ENCODE assay signal across 9 mouse cellular contexts in genomic region chr7:19165656-19166423, GRCm38 (mm10). TPM values are rescaled to one million over a fixed set of nuclear protein-coding genes. Genes with fewer than 3 reads are reported as not detected.
DNase-seq lines count a peak whose midpoint lies in the region; ATAC-seq and TF ChIP-seq lines count a peak whose summit lies in the region.
"Had no signal": no experiment of that assay in that cellular context is flagged by ENCODE, and none has a peak within 500 bp of the region (broad histone marks: within the 10 kb centered on the region; RNA-seq: fewer than 3 reads in every experiment).

Gene Gipr (minus strand): TSS chr7:19166127.

- H3K4me1 ChIP-seq in testis, adult 2 months (ENCODE audit: control insufficient read depth, insufficient read depth, low read length), result peaks cover 26% of the 10 kb centered on the region
- H3K4me1 ChIP-seq in heart, embryonic 12.5 days (replicated peaks), result peaks cover 56% of the 10 kb centered on the region
- peaks cover 17% of the 10 kb centered on the region; the same call in 1 of the 2 replicates for H3K4me1 ChIP-seq in limb, embryonic 14.5 days (ENCODE audit: control insufficient read depth, insufficient read depth, low read length)

- no peaks in the 10 kb centered on the region for H3K27me3 ChIP-seq in testis, adult 2 months (ENCODE audit: control insufficient read depth, insufficient read depth, low read length)
- H3K27me3 ChIP-seq in heart, embryonic 12.5 days (replicated peaks), result peaks cover 15% of the 10 kb centered on the region; the same call in 1 of the 2 replicates
- H3K27me3 ChIP-seq in limb, embryonic 14.5 days (ENCODE audit: control insufficient read depth, insufficient read depth, low read length), result peaks cover 8% of the 10 kb centered on the region

- peak within 1 kb of the TSS; percentile 57 for H3K9ac ChIP-seq in heart, embryonic 12.5 days
- no peak within 1 kb of the TSS for H3K9ac ChIP-seq in limb, embryonic 14.5 days (ENCODE audit: low read depth, low read length, severe bottlenecking)

- peak within 1 kb of the TSS; percentile 62 for H3K4me3 ChIP-seq in testis, adult 2 months (ENCODE audit: control insufficient read depth, low read depth, low read length)
- peak within 1 kb of the TSS; percentile 36 for H3K4me3 ChIP-seq in heart, embryonic 12.5 days
- no peak within 1 kb of the TSS for H3K4me3 ChIP-seq in limb, embryonic 14.5 days (replicated peaks; ENCODE audit: low read length)
- no peak within 1 kb of the TSS for H3K4me3 ChIP-seq in left cerebral cortex, adult 2 months

- WGBS in heart, embryonic 12.5 days, result 7% methylated on average over 14 of the region's 14 CpGs
- 19% methylated on average over 10 of the region's 14 CpGs for WGBS in limb, embryonic 14.5 days

- peak within 1 kb of the TSS; percentile 63 for H3K4me2 ChIP-seq in heart, embryonic 12.5 days
- H3K4me2 ChIP-seq in limb, embryonic 14.5 days (replicated peaks; ENCODE audit: low read depth, low read length, severe bottlenecking), result peak within 1 kb of the TSS; percentile 37; the same call in 1 of the 2 replicates

- H3K9me3 ChIP-seq in heart, embryonic 12.5 days (replicated peaks), result peaks cover 7% of the 10 kb centered on the region
- H3K9me3 ChIP-seq in limb, embryonic 14.5 days (ENCODE audit: control insufficient read depth, low read length), result no peaks in the 10 kb centered on the region

- TF ChIP-seq CTCF in testis, adult 2 months (IDR thresholded peaks at IDR 0.05; ENCODE audit: control insufficient read depth, insufficient read depth, insufficient replicate concordance, low read depth, low read length), result no peak
- TF ChIP-seq CTCF in left cerebral cortex, adult 2 months (IDR thresholded peaks at IDR 0.05), result no peak

- H3K27ac ChIP-seq in testis, adult 2 months (ENCODE audit: control insufficient read depth, insufficient read depth, low read depth, low read length), result no peak within 1 kb of the TSS
- H3K27ac ChIP-seq in heart, embryonic 12.5 days (ENCODE audit: poor library complexity, severe bottlenecking), result peak within 1 kb of the TSS; percentile 92
- H3K27ac ChIP-seq in limb, embryonic 14.5 days (replicated peaks; ENCODE audit: low read depth, low read length), result no peak within 1 kb of the TSS
- H3K27ac ChIP-seq in left cerebral cortex, adult 2 months, result no peak within 1 kb of the TSS

- H3K36me3 ChIP-seq in testis, adult 2 months (ENCODE audit: control insufficient read depth, insufficient read depth, low read length), result no peaks in the 10 kb centered on the region
- no peaks in the 10 kb centered on the region for H3K36me3 ChIP-seq in heart, embryonic 12.5 days
- no peaks in the 10 kb centered on the region for H3K36me3 ChIP-seq in limb, embryonic 14.5 days (ENCODE audit: control insufficient read depth, insufficient read depth, low read length)

- no peak for TF ChIP-seq POLR2A in testis, adult 2 months (IDR thresholded peaks at IDR 0.05; ENCODE audit: control insufficient read depth, low read depth, low read length)
- TF ChIP-seq POLR2A in limb, embryonic 14.5 days (IDR thresholded peaks at IDR 0.05; ENCODE audit: borderline replicate concordance, extremely low read depth, insufficient read depth, insufficient read length), result no peak

- peak; percentile 68 for ATAC-seq in heart, embryonic 12.5 days (ENCODE audit: insufficient number of reproducible peaks, low FRiP score)
- no peak for ATAC-seq in limb, embryonic 14.5 days (ENCODE audit: low FRiP score, low read depth)

- intact Hi-C loops in left cerebral cortex, adult 2 months (cut with DNase I), result no loop called here

- DNase-seq in testis, postnatal 14 days (ENCODE audit: low spot score), result no peak
- no peak for DNase-seq in limb, embryonic 14.5 days (ENCODE audit: low spot score)
- peak; percentile 53 for DNase-seq in testis, postnatal 10 days (ENCODE audit: low spot score)
- DNase-seq in cerebellum, postnatal 36 days, result no peak
- DNase-seq in left cerebral cortex, adult 2 months (ENCODE audit: extremely low spot score in 1 of 2, low spot score in 2 of 2), result no peak
- DNase-seq in thymus, postnatal 25 days, result no peak
- DNase-seq: thymus, adult 18-20 months had no signal

RNA-seq across cellular contexts. Expression of gene Gipr, which starts in this region (rescaled TPM):
- polyA plus RNA-seq in testis, adult 2 months (2012; rRNA removed), result 20.9 and 24.3 TPM in 2 replicates
- polyA plus RNA-seq in heart, embryonic 12.5 days (2016; fragmentation: Nextera tagmentation; extraction: Ambion mirVana), result 8.0 and 9.7 TPM in 2 replicates
- polyA plus RNA-seq in limb, embryonic 14.5 days (2012; rRNA removed), result 1.1 and 1.4 TPM in 2 replicates
- polyA plus RNA-seq in limb, embryonic 14.5 days (2014; fragmentation: Nextera tagmentation; extraction: Ambion mirVana), result 0.32 TPM in 1 of 2 replicates, not detected in the other
- 1 to 10 TPM; 1.8 to 1.9 TPM for total RNA-seq in left cerebral cortex, adult 2 months (2021)

Comparison
In these comparisons a context has a peak if more than half of its experiments do, and no peak if none do; other contexts are left out.
1. H3K4me3 ChIP-seq: peak in testis, adult 2 months (single experiment) and heart, embryonic 12.5 days (single experiment); none in limb, embryonic 14.5 days (single experiment) and left cerebral cortex, adult 2 months (single experiment).